Mouse (Mus musculus): ENCODE results near the gene Ciao2a. TPM values are rescaled to one million over a fixed set of nuclear protein-coding genes. Genes with fewer than 3 reads are reported as not detected.

Gene Ciao2a
- polyA plus RNA-seq, 1 experiment from 2014 or later = 79.8 TPM

- H3K4me1 ChIP-seq (ENCODE audit: control insufficient read depth, insufficient read depth, low read length) = peaks cover 22% of the 10 kb centered on the region
- H3K36me3 ChIP-seq (ENCODE audit: control insufficient read depth, insufficient read depth, low read length) = no peaks in the 10 kb centered on the region
- H3K9me3 ChIP-seq (replicated peaks; ENCODE audit: control insufficient read depth, low read length) = no peaks in the 10 kb centered on the region
- ATAC-seq (peak; percentile 97), DNase-seq (ENCODE audit: low spot score) (peak; percentile 99)
- 12% methylated on average over 33 of the region's 33 CpGs for WGBS
- H3K27me3 ChIP-seq (replicated peaks; ENCODE audit: control insufficient read depth, insufficient read depth, low read length) = no peaks in the 10 kb centered on the region
- H3K27ac ChIP-seq (ENCODE audit: low read depth, low read length) = peak overlapping the region; percentile 90
- H3K4me2 ChIP-seq (ENCODE audit: low read length) = peak overlapping the region; percentile 67
- peak overlapping the region; percentile 77 for H3K4me3 ChIP-seq (ENCODE audit: low read depth, low read length)
- H3K9ac ChIP-seq (ENCODE audit: low read length) = peak overlapping the region; percentile 88
Observed at GRCm38 (mm10) chr9:66124681-66125542, 1.5 kb upstream of the Ciao2a start.

- DNase-seq (ENCODE audit: low spot score) = no peak
- no peaks in the 10 kb centered on the region for H3K9me3 ChIP-seq (replicated peaks; ENCODE audit: control insufficient read depth, low read length)
- H3K27ac ChIP-seq (ENCODE audit: low read depth, low read length) = peak overlapping the region; percentile 90
- WGBS = 66% methylated on average over 12 of the region's 12 CpGs
- no peaks in the 10 kb centered on the region for H3K36me3 ChIP-seq (ENCODE audit: control insufficient read depth, insufficient read depth, low read length)
- H3K4me1 ChIP-seq (ENCODE audit: control insufficient read depth, insufficient read depth, low read length) = peaks cover 22% of the 10 kb centered on the region
- peak overlapping the region; percentile 64; the same call in 1 of the 2 replicates for H3K9ac ChIP-seq (ENCODE audit: low read length)
- H3K4me2 ChIP-seq (ENCODE audit: low read length) = peak overlapping the region; percentile 81
- no peak for ATAC-seq
- peak overlapping the region; percentile 48 for H3K4me3 ChIP-seq (ENCODE audit: low read depth, low read length)
- no peaks in the 10 kb centered on the region for H3K27me3 ChIP-seq (replicated peaks; ENCODE audit: control insufficient read depth, insufficient read depth, low read length)
Observed at GRCm38 (mm10) chr9:66125543-66126455, 612 bp upstream of the Ciao2a start.

DNA sequence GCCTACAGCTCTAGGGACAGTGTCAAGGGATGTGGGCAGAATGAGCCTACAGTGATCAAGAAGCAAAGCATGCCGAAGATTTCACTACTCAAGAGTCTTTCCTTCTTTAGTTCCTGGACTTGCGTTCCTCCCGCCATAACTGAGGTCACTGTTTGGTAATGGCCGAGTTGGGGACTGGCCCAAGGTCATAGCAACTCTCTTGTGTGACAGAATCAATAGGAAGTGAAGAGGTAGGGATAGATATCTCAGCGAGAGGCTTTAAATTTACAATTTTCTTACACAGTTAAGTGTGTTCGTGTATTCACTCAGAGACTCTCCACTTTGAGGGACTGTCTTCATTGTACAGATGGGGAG is 759 bp downstream of the Ciao2a start:
- H3K27ac ChIP-seq (ENCODE audit: low read depth, low read length) = no peak overlapping the region
- no peaks in the 10 kb centered on the region for H3K27me3 ChIP-seq (replicated peaks; ENCODE audit: control insufficient read depth, insufficient read depth, low read length)
- H3K9ac ChIP-seq (ENCODE audit: low read length) = peak overlapping the region; percentile 64
- H3K4me2 ChIP-seq (ENCODE audit: low read length) = peak overlapping the region; percentile 81
- DNase-seq (ENCODE audit: low spot score) = no peak
- H3K4me1 ChIP-seq (ENCODE audit: control insufficient read depth, insufficient read depth, low read length) = peaks cover 22% of the 10 kb centered on the region
- 60% methylated on average over 6 of the region's 6 CpGs for WGBS
- H3K36me3 ChIP-seq (ENCODE audit: control insufficient read depth, insufficient read depth, low read length) = no peaks in the 10 kb centered on the region; the same call in 1 of the 2 replicates
- peak overlapping the region; percentile 48 for H3K4me3 ChIP-seq (ENCODE audit: low read depth, low read length)
- no peaks in the 10 kb centered on the region for H3K9me3 ChIP-seq (replicated peaks; ENCODE audit: control insufficient read depth, low read length)
- ATAC-seq = no peak

DNA sequence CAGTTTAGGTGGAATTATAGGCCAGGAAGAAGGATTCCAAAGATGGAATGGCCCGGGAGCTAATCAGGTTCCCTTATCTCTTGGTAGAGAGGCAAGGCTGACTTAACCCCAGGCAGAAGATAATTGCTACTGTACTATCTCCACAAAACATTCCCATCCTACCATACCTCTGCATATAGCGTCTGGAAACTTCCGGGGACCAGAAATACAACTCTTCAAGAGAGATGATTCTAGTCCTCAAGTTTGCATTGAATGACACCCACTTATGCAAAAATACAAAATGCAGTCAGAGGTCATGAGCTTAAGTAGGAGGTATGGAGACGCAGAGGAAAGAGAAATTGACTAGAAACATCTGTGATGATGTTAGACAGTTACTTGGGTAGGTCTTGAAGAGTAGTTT is 1.5 kb downstream of the Ciao2a start:
- peaks cover 3% of the 10 kb centered on the region for H3K36me3 ChIP-seq (ENCODE audit: control insufficient read depth, insufficient read depth, low read length)
- peak overlapping the region; percentile 81; the same call in 1 of the 2 replicates for H3K4me2 ChIP-seq (ENCODE audit: low read length)
- no peak for DNase-seq (ENCODE audit: low spot score)
- no peaks in the 10 kb centered on the region for H3K9me3 ChIP-seq (replicated peaks; ENCODE audit: control insufficient read depth, low read length)
- no peak for ATAC-seq
- H3K4me3 ChIP-seq (ENCODE audit: low read depth, low read length) = no peak overlapping the region
- no peak overlapping the region for H3K9ac ChIP-seq (ENCODE audit: low read length)
- H3K4me1 ChIP-seq (ENCODE audit: control insufficient read depth, insufficient read depth, low read length) = peaks cover 22% of the 10 kb centered on the region
- H3K27me3 ChIP-seq (replicated peaks; ENCODE audit: control insufficient read depth, insufficient read depth, low read length) = no peaks in the 10 kb centered on the region
- no peak overlapping the region for H3K27ac ChIP-seq (ENCODE audit: low read depth, low read length)
- WGBS = 95% methylated on average over 4 of the region's 4 CpGs

- H3K36me3 ChIP-seq (ENCODE audit: control insufficient read depth, insufficient read depth, low read length) = peaks cover 29% of the 10 kb centered on the region
- H3K4me2 ChIP-seq (ENCODE audit: low read length) = no peak overlapping the region
- H3K4me3 ChIP-seq (ENCODE audit: low read depth, low read length) = no peak overlapping the region
- DNase-seq (ENCODE audit: low spot score) = no peak
- no peaks in the 10 kb centered on the region for H3K9me3 ChIP-seq (replicated peaks; ENCODE audit: control insufficient read depth, low read length)
- H3K27me3 ChIP-seq (replicated peaks; ENCODE audit: control insufficient read depth, insufficient read depth, low read length) = no peaks in the 10 kb centered on the region
- H3K9ac ChIP-seq (ENCODE audit: low read length) = no peak overlapping the region
- ATAC-seq = no peak
- peaks cover 10% of the 10 kb centered on the region; the same call in 1 of the 2 replicates for H3K4me1 ChIP-seq (ENCODE audit: control insufficient read depth, insufficient read depth, low read length)
- H3K27ac ChIP-seq (ENCODE audit: low read depth, low read length) = no peak overlapping the region
- WGBS = 96% methylated on average over 2 of the region's 2 CpGs
Observed at GRCm38 (mm10) chr9:66131466-66131865, 5.1 kb downstream of the Ciao2a start.

DNA sequence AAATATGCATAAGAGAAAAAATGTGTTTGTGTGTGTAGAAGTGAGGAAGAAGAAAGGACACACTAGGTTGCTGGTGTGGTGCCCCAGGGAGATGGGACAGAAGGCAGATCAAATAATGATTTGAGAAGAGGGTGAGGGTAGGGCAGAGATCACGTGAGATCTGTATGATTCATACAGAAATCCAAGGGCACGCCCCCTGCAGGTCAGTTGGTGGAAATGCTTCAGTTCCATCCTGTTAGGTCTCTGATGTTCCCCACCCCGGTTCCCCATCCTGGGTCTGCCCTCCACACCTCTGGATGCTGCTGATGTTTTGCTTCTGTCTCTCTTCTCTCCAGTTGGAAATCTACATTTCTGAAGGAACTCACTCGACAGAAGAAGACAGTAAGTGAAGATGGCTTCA is 9.6 kb downstream of the Ciao2a start:
- Histone ChIP-seq H3K9me3 (replicated peaks; ENCODE audit: control insufficient read depth, low read length) (no peaks in the 10 kb centered on the region), H3K4me1 (ENCODE audit: control insufficient read depth, insufficient read depth, low read length) (no peaks in the 10 kb centered on the region), H3K27ac (ENCODE audit: low read depth, low read length) (no peak overlapping the region), H3K4me3 (ENCODE audit: low read depth, low read length) (no peak overlapping the region), H3K4me2 (ENCODE audit: low read length) (no peak overlapping the region), H3K36me3 (ENCODE audit: control insufficient read depth, insufficient read depth, low read length) (peaks cover 65% of the 10 kb centered on the region), H3K9ac (ENCODE audit: low read length) (no peak overlapping the region), H3K27me3 (replicated peaks; ENCODE audit: control insufficient read depth, insufficient read depth, low read length) (no peaks in the 10 kb centered on the region)
- WGBS = 55% methylated on average over 4 of the region's 4 CpGs
- no peak for ATAC-seq
- DNase-seq (ENCODE audit: low spot score) = peak; percentile 31

DNA sequence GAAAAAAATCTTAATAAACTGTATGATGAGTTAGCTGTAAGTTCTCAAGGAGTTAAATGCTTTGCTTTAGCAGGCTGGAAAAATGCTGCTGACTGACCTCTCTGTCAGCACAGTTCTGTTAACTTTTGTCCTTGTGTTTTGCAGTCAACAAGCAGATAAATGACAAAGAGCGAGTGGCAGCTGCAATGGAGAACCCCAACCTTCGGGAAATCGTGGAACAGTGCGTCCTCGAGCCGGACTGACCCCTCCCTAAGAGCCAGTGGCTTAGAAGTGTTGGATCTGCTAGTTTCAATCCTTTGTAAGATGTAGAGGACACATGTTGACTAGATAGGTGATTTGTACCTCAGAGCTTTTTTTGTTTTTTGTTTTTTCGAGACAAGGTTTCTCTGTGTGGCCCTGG is 11.8 kb downstream of the Ciao2a start:
- 94% methylated on average over 7 of the region's 7 CpGs for WGBS

GRCm38 (mm10) chr9:66142265-66142664 is 15.9 kb downstream of the Ciao2a start:
- Histone ChIP-seq H3K36me3 (ENCODE audit: control insufficient read depth, insufficient read depth, low read length) (peaks cover 32% of the 10 kb centered on the region), H3K9me3 (replicated peaks; ENCODE audit: control insufficient read depth, low read length) (no peaks in the 10 kb centered on the region), H3K4me1 (ENCODE audit: control insufficient read depth, insufficient read depth, low read length) (no peaks in the 10 kb centered on the region), H3K27ac (ENCODE audit: low read depth, low read length) (no peak overlapping the region), H3K4me3 (ENCODE audit: low read depth, low read length) (no peak overlapping the region), H3K4me2 (ENCODE audit: low read length) (no peak overlapping the region), H3K9ac (ENCODE audit: low read length) (no peak overlapping the region), H3K27me3 (replicated peaks; ENCODE audit: control insufficient read depth, insufficient read depth, low read length) (no peaks in the 10 kb centered on the region)
- no peak for DNase-seq (ENCODE audit: low spot score)
- 94% methylated on average over 1 of the region's 1 CpGs for WGBS
- no peak for ATAC-seq

More for the DNA sequence above, 11.8 kb downstream of the Ciao2a start:
- Histone ChIP-seq H3K9me3 (replicated peaks; ENCODE audit: control insufficient read depth, low read length) (no peaks in the 10 kb centered on the region), H3K27me3 (replicated peaks; ENCODE audit: control insufficient read depth, insufficient read depth, low read length) (no peaks in the 10 kb centered on the region), H3K4me1 (ENCODE audit: control insufficient read depth, insufficient read depth, low read length) (no peaks in the 10 kb centered on the region), H3K4me3 (ENCODE audit: low read depth, low read length) (no peak overlapping the region), H3K27ac (ENCODE audit: low read depth, low read length) (no peak overlapping the region), H3K9ac (ENCODE audit: low read length) (no peak overlapping the region), H3K4me2 (ENCODE audit: low read length) (no peak overlapping the region), H3K36me3 (ENCODE audit: control insufficient read depth, insufficient read depth, low read length) (peaks cover 62% of the 10 kb centered on the region)
- DNase-seq (ENCODE audit: low spot score) = no peak
- no peak for ATAC-seq

Data from forebrain, embryonic 14.5 days (tissue).